ENCODE assay signal across 9 mouse cellular contexts in genomic region chr10:43173141-43173827, GRCm38 (mm10). TPM values are rescaled to one million over a fixed set of nuclear protein-coding genes. Genes with fewer than 3 reads are reported as not detected.
DNase-seq lines count a peak whose midpoint lies in the region; ATAC-seq lines count a peak whose summit lies in the region.
"Had no signal": no experiment of that assay in that cellular context is flagged by ENCODE, and none has a peak within 500 bp of the region (broad histone marks: within the 10 kb centered on the region; RNA-seq: fewer than 3 reads in every experiment).

No protein-coding gene starts in this region.

- intact Hi-C loops in heart, postnatal 36 days (cut with DNase I): loop anchor here (2.0 to 5.0 kb wide), 4 partner anchors 48 to 304 kb away; partner anchors contain the start of genes Bend3 and Pdss2

- 0 out of 2 replicates have a peak, but pooled peaks cover 3% of the 10 kb centered on the region for H3K27me3 ChIP-seq in forebrain, embryonic 16.5 days (replicated peaks; ENCODE audit: control insufficient read depth, insufficient read depth, low read length)

- no peaks in the 10 kb centered on the region for H3K9me3 ChIP-seq in forebrain, embryonic 16.5 days (ENCODE audit: control insufficient read depth, low read length)

- peak overlapping the region; percentile 98 for H3K9ac ChIP-seq in forebrain, embryonic 16.5 days (replicated peaks; ENCODE audit: low read depth, low read length)

- H3K36me3 ChIP-seq in forebrain, embryonic 16.5 days (ENCODE audit: control insufficient read depth, insufficient read depth): no peaks in the 10 kb centered on the region

- under 1% methylated on average over 53 of the region's 53 CpGs for WGBS in forebrain, embryonic 16.5 days

- peak overlapping the region; percentile 96 for H3K27ac ChIP-seq in forebrain, embryonic 16.5 days (ENCODE audit: low read length)

- DNase-seq in R1 (ENCODE audit: low read depth, low spot score): peak; percentile 38
- peak; percentile 43 to 67 for DNase-seq in cerebellum, adult 18-20 months
- peak; percentile 82 to 87 for DNase-seq in heart, postnatal 36 days
- peak; percentile 46 to 71 for DNase-seq in layer of hippocampus, postnatal 10 days (ENCODE audit: low spot score in 2 of 2)
- DNase-seq in lung, postnatal 10 days: peak; percentile 65
- peak; percentile 63 for DNase-seq in right cerebral cortex, postnatal 14 days
- DNase-seq in spleen, adult 12 weeks (ENCODE audit: low spot score): no peak

- H3K4me3 ChIP-seq in forebrain, embryonic 16.5 days (replicated peaks; ENCODE audit: low read length): peak overlapping the region; percentile 68

- peak; percentile 13 for ATAC-seq in forebrain, embryonic 16.5 days

- peak overlapping the region; percentile 74 for H3K4me2 ChIP-seq in forebrain, embryonic 16.5 days (ENCODE audit: low read length)

- H3K4me1 ChIP-seq in forebrain, embryonic 16.5 days (replicated peaks; ENCODE audit: control insufficient read depth, insufficient read depth, low read length): peaks cover 36% of the 10 kb centered on the region

RNA-seq across cellular contexts. Expression of gene Sobp, which starts 1.0 kb away (rescaled TPM):
- 15.1 and 16.1 TPM in 2 replicates for polyA plus RNA-seq in forebrain, embryonic 16.5 days (2015; fragmentation: Nextera tagmentation; extraction: Ambion mirVana)
- 10 to 100 TPM; 13.3 to 13.9 TPM for total RNA-seq in heart, postnatal 36 days (2021)
- 100 to 1,000 TPM; 104 TPM for total RNA-seq in layer of hippocampus, postnatal 10 days (2021)
- total RNA-seq: hematopoietic stem cell, adult 5-6 weeks had no signal

RNA-seq across cellular contexts. Expression of gene 9030612E09Rik, which starts 1.2 kb away (rescaled TPM):
- polyA plus RNA-seq in forebrain, embryonic 16.5 days (2015; fragmentation: Nextera tagmentation; extraction: Ambion mirVana): 2.4 and 2.5 TPM in 2 replicates
- 1 to 10 TPM; 2.1 to 2.2 TPM for total RNA-seq in heart, postnatal 36 days (2021)
- total RNA-seq in layer of hippocampus, postnatal 10 days (2021): 1 to 10 TPM; 1.3 to 1.5 TPM
- total RNA-seq: hematopoietic stem cell, adult 5-6 weeks had no signal

RNA-seq across cellular contexts. Expression of gene Pdss2, which starts 48.0 kb away (rescaled TPM):
- 15.7 and 17.7 TPM in 2 replicates for polyA plus RNA-seq in forebrain, embryonic 16.5 days (2015; fragmentation: Nextera tagmentation; extraction: Ambion mirVana)
- 10 to 100 TPM; 28.4 to 32.2 TPM for total RNA-seq in heart, postnatal 36 days (2021)
- 10 to 100 TPM; 16.8 to 21.5 TPM for total RNA-seq in layer of hippocampus, postnatal 10 days (2021)

Comparison
In these comparisons a context has a peak if more than half of its experiments do, and no peak if none do; other contexts are left out.
1. RNA of gene Sobp, which starts 1.0 kb away (total RNA-seq): 104 TPM in layer of hippocampus, postnatal 10 days; 13.3 to 13.9 TPM in heart, postnatal 36 days; every median in the first group is over 4 times any median in the second.